Mouse (Mus musculus) CH12.LX (cell line): ENCODE data around the gene Smyd3. TPM values are rescaled to one million over a fixed set of nuclear protein-coding genes. Genes with fewer than 3 reads are reported as not detected.

Source experiments
- DNase-seq: peaks from one replicate; pipeline ENCODE4 v3.0.0-alpha.2; 2013; ENCODE audit errors: extremely low read depth
- H3K27ac ChIP-seq: 2 replicates; pipeline ENCODE4 v1.5.1; 2012; ENCODE audit warnings: low read depth, mild to moderate bottlenecking, control low read depth, moderate library complexity; ENCODE audit not compliant: insufficient read depth
- H3K27me3 ChIP-seq: replicated peaks from 2 replicates; pipeline ENCODE3; 2012; ENCODE audit warnings: inconsistent platforms
- H3K36me3 ChIP-seq, 2 experiments: replicated peaks in 1 of 2; 2 replicates each; pipeline versions ENCODE3 to v1.6.1; 2012; ENCODE audit warnings: inconsistent platforms in 1 of 2, low read length in 1 of 2, mild to moderate bottlenecking in 1 of 2, mixed read lengths in 1 of 2, moderate library complexity in 1 of 2; ENCODE audit not compliant: control insufficient read depth in 1 of 2, insufficient read depth in 1 of 2
- H3K4me1 ChIP-seq, 2 experiments: 2 replicates each; pipeline ENCODE4 v1.6.1; 2012; ENCODE audit warnings: inconsistent platforms in 1 of 2, moderate library complexity in 1 of 2; ENCODE audit not compliant: insufficient read depth in 2 of 2, control insufficient read depth in 1 of 2
- H3K4me2 ChIP-seq: 2 replicates; pipeline ENCODE4 v1.6.1; 2012; ENCODE audit warnings: low read depth, mild to moderate bottlenecking, control low read depth; ENCODE audit not compliant: poor library complexity, insufficient read depth, severe bottlenecking
- H3K4me3 ChIP-seq, 3 experiments: fragments of 150-350 bp in 1 of 3; sonication (generic) in 1 of 3; replicated peaks in 1 of 3; 2 replicates each; pipeline versions ENCODE3 to v1.5.1; 2011 to 2012; ENCODE audit warnings: low read depth in 2 of 3, low read length in 2 of 3, mild to moderate bottlenecking in 2 of 3, moderate library complexity in 2 of 3, control low read depth in 1 of 3, improper control_type of control experiment in 1 of 3, inconsistent platforms in 1 of 3, mixed read lengths in 1 of 3; ENCODE audit not compliant: poor library complexity in 1 of 3
- H3K79me2 ChIP-seq: replicated peaks from 2 replicates; pipeline ENCODE4 v1.6.1; 2012; ENCODE audit warnings: mild to moderate bottlenecking, moderate library complexity; ENCODE audit not compliant: control insufficient read depth, poor library complexity, insufficient read depth, severe bottlenecking; ENCODE audit errors: extremely low read depth
- H3K9ac ChIP-seq: 2 replicates; pipeline ENCODE4 v1.6.1; 2012; ENCODE audit warnings: low read depth, mild to moderate bottlenecking, control low read depth, moderate library complexity; ENCODE audit not compliant: insufficient read depth
- H3K9me3 ChIP-seq: replicated peaks from 2 replicates; pipeline ENCODE3; 2012; ENCODE audit warnings: low read length, inconsistent platforms, mixed read lengths
- BHLHE40 ChIP-seq: IDR thresholded peaks from 2 replicates; pipeline ENCODE4 v1.6.1; 2011; ENCODE audit warnings: mild to moderate bottlenecking, low read depth, low read length, improper control_type of control experiment
- CHD2 ChIP-seq: IDR thresholded peaks from 2 replicates; pipeline ENCODE4 v1.6.1; 2011; ENCODE audit warnings: low read length, improper control_type of control experiment
- CTCF ChIP-seq, 2 experiments: IDR thresholded peaks in 1 of 2; conservative IDR thresholded peaks in 1 of 2; 2 replicates each; pipeline ENCODE4 v1.5.1; 2011 to 2012; ENCODE audit warnings: low read depth in 2 of 2, low read length in 2 of 2, improper control_type of control experiment in 1 of 2, inconsistent platforms in 1 of 2, mild to moderate bottlenecking in 1 of 2, moderate library complexity in 1 of 2
- E2F4 ChIP-seq: IDR thresholded peaks from 2 replicates; pipeline ENCODE4 v1.6.1; 2011; ENCODE audit warnings: low read depth, low read length, improper control_type of control experiment; ENCODE audit not compliant: insufficient replicate concordance
- ETS1 ChIP-seq: conservative IDR thresholded peaks from 2 replicates; pipeline ENCODE4 v1.6.1; 2012; ENCODE audit warnings: low read depth, mild to moderate bottlenecking, inconsistent platforms, low read length, improper control_type of control experiment, moderate library complexity
- HCFC1 ChIP-seq: IDR thresholded peaks from 2 replicates; pipeline ENCODE4 v1.6.1; 2012; ENCODE audit warnings: low read depth, mild to moderate bottlenecking, inconsistent platforms, low read length, improper control_type of control experiment
- IRF4 ChIP-seq: IDR thresholded peaks from 2 replicates; pipeline ENCODE4 v1.6.1; 2014; ENCODE audit warnings: low read depth, mild to moderate bottlenecking, inconsistent platforms, low read length, improper control_type of control experiment
- JUN ChIP-seq: IDR thresholded peaks from 2 replicates; pipeline ENCODE4 v1.6.1; 2011; ENCODE audit warnings: low read depth, mild to moderate bottlenecking, low read length, improper control_type of control experiment, moderate library complexity; ENCODE audit not compliant: insufficient read depth
- JUND ChIP-seq: conservative IDR thresholded peaks from 2 replicates; pipeline ENCODE4 v1.6.1; 2011; ENCODE audit warnings: low read depth, low read length, improper control_type of control experiment
- MAFK ChIP-seq: IDR thresholded peaks from 2 replicates; pipeline ENCODE4 v1.6.1; 2011; ENCODE audit warnings: low read length, improper control_type of control experiment; ENCODE audit not compliant: insufficient replicate concordance
- MAX ChIP-seq: IDR thresholded peaks from 2 replicates; pipeline ENCODE4 v1.6.1; 2011; ENCODE audit warnings: low read length, improper control_type of control experiment
- MAZ ChIP-seq: IDR thresholded peaks from 2 replicates; pipeline ENCODE4 v1.6.1; 2012; ENCODE audit warnings: low read depth, mild to moderate bottlenecking, inconsistent platforms, low read length, improper control_type of control experiment, moderate library complexity
- MEF2A ChIP-seq: IDR thresholded peaks from 2 replicates; pipeline ENCODE4 v1.6.1; 2014; ENCODE audit warnings: low read depth, mild to moderate bottlenecking, inconsistent platforms, low read length, improper control_type of control experiment, borderline replicate concordance
- MXI1 ChIP-seq: IDR thresholded peaks from 2 replicates; pipeline ENCODE4 v1.6.1; 2011; ENCODE audit warnings: mild to moderate bottlenecking, low read depth, low read length, improper control_type of control experiment
- NELFE ChIP-seq: IDR thresholded peaks from 2 replicates; pipeline ENCODE4 v1.6.1; 2011; ENCODE audit warnings: low read depth, low read length, improper control_type of control experiment
- POLR2A ChIP-seq: IDR thresholded peaks from 2 replicates; pipeline ENCODE4 v1.6.1; 2011; ENCODE audit warnings: low read depth, mild to moderate bottlenecking, improper control_type of control experiment, low read length
- POLR2AphosphoS2 ChIP-seq: IDR thresholded peaks from 2 replicates; pipeline ENCODE4 v1.6.1; 2011; ENCODE audit warnings: low read depth, low read length, improper control_type of control experiment
- RAD21 ChIP-seq: IDR thresholded peaks from 2 replicates; pipeline ENCODE4 v1.6.1; 2011; ENCODE audit warnings: low read depth, mild to moderate bottlenecking, low read length, improper control_type of control experiment, moderate library complexity
- RCOR1 ChIP-seq: conservative IDR thresholded peaks from 2 replicates; pipeline ENCODE4 v1.6.1; 2012; ENCODE audit warnings: low read depth, mild to moderate bottlenecking, inconsistent platforms, low read length, improper control_type of control experiment
- TBP ChIP-seq: conservative IDR thresholded peaks from 2 replicates; pipeline ENCODE4 v1.6.1; 2011; ENCODE audit warnings: low read depth, low read length, improper control_type of control experiment
- TCF12 ChIP-seq: IDR thresholded peaks from 2 replicates; pipeline ENCODE4 v1.6.1; 2014; ENCODE audit warnings: low read depth, mild to moderate bottlenecking, inconsistent platforms, low read length, improper control_type of control experiment
- USF2 ChIP-seq: conservative IDR thresholded peaks from 2 replicates; pipeline ENCODE4 v1.6.1; 2011; ENCODE audit warnings: low read depth, low read length, improper control_type of control experiment
- ZKSCAN1 ChIP-seq: IDR thresholded peaks from 2 replicates; pipeline ENCODE4 v1.6.1; 2012; ENCODE audit warnings: low read depth, inconsistent platforms, low read length, improper control_type of control experiment, borderline replicate concordance
- ZMIZ1 ChIP-seq: IDR thresholded peaks from 2 replicates; pipeline ENCODE4 v1.6.1; 2012; ENCODE audit warnings: low read depth, mild to moderate bottlenecking, inconsistent platforms, low read length, improper control_type of control experiment
- dilution Hi-C: fragments of 300-500 bp; cut with MboI; formaldehyde crosslinking; loops from 2 replicates; pipeline ENCODE4 v1.14.3; 2020; ENCODE audit warnings: low sequenced_read_pairs; ENCODE audit not compliant: extremely low pct_unique_long_range_greater_than_20kb, extremely low pct_ligation_motif_present
- in situ Hi-C: fragments of 300-500 bp; cut with MboI; formaldehyde crosslinking; loops from 3 replicates; pipeline ENCODE4 v1.14.3; 2019; ENCODE audit warnings: low sequenced_read_pairs, low pct_ligation_motif_present, low pct_unique_long_range_greater_than_20kb, mixed read lengths
- polyA plus RNA-seq: library from polyadenylated mRNA; unstranded; fragments of >175 nt; gene quantifications from 2 replicates; pipeline ENCODE4 v1.2.1, GENCODE M21; 2012; ENCODE audit warnings: low read depth; ENCODE audit not compliant: insufficient read length
- total RNA-seq, 2 experiments: library from RNA; depleted of rRNA; stranded (reverse); fragments of 300-350 nt in 1 of 2; fragments of >200 nt in 1 of 2; gene quantifications; 2 replicates each; pipeline ENCODE4 v1.2.3; 2012 to 2014

Gene Smyd3
- total and polyA plus RNA-seq, 3 experiments: 11.4 to 12.5 (median 11.8) TPM

DNA sequence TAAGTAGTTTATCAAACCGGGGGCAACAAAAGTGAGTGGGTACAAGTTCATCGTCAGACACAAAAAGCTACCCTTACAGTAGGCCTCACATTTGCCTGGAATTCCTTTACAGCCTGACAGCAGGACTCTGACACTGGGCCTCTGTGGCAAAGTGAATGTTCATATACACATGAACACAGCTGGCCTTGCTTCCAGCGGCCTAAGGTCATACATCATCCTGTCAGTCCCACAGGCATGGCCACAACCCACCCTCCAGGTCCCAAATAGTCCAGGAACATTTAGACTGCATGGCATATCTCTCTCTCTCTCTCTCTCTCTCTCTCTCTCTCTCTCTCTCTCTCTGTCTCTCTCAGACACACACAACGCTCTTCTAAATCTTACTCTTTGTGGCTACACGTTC, 208.4 kb downstream of the Smyd3 start:
- Histone ChIP-seq H3K79me2 (no peaks in the 10 kb centered on the region), H3K36me3 (peaks cover 0 to 2% of the 10 kb centered on the region in 2 experiments), H3K9ac (no peak overlapping the region), H3K9me3 (no peaks in the 10 kb centered on the region), H3K4me2 (no peak overlapping the region), H3K27ac (no peak overlapping the region), H3K4me1 (no peaks in the 10 kb centered on the region), H3K27me3 (no peaks in the 10 kb centered on the region), H3K4me3 (no peak overlapping the region)
- in situ Hi-C loops (no loop called here), dilution Hi-C loops (no loop called here)
- TF ChIP-seq MAFK (no peak), CTCF (conservative IDR thresholded peaks at IDR 0.05 in 1 of 2, IDR thresholded peaks at IDR 0.05 in 1 of 2; ENCODE audit: low read depth in 2 of 2, low read length in 2 of 2) (no peak), POLR2A (no peak), MAX (no peak), BHLHE40 (no peak), TBP (no peak), ETS1 (no peak), NELFE (no peak), ZKSCAN1 (no peak), MAZ (no peak), HCFC1 (no peak), RCOR1 (no peak), IRF4 (no peak), TCF12 (no peak), POLR2AphosphoS2 (no peak), E2F4 (no peak), JUND (no peak)
- DNase-seq: no peak

DNA sequence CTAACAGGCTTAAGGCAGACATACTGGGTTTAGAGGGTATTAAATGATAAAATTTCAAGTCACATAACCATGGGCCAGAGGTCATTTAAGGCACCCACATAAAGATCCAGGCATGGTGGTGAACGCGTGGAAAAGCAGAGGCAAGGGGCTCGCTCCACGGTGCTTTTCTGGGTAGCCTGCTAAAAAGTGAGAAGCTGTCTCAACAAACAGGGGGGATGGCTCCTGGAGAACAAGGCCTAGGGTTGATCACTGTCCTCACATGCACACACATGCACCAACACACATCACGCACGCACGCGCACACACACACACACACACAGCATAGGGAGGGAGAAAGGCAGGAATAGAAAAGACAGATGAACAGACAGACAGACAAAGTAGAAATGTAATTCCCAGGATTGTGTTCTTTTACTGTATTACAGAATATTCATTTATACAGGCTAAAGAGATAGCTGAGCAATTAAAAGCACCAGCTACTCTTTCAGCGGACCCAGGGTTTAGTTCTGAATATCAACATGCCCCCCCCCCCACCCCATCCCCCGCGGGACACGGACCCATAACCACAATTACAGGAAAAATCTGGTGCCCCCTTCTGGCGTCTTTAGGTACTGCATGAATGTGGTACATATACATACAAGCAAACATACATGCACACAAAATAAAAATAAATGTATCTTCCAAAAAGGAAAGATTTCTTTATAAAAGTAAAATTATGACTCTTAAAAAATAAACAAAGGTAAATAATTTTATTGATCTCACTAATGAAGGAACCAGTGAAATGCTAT, 215.2 kb downstream of the Smyd3 start:
- Histone ChIP-seq H3K9me3 (no peaks in the 10 kb centered on the region), H3K4me3 (no peak overlapping the region), H3K4me2 (no peak overlapping the region), H3K9ac (no peak overlapping the region), H3K27me3 (no peaks in the 10 kb centered on the region), H3K79me2 (no peaks in the 10 kb centered on the region), H3K4me1 (no peaks in the 10 kb centered on the region), H3K27ac (no peak overlapping the region), H3K36me3 (peaks cover 0 to 3% of the 10 kb centered on the region in 2 experiments)
- dilution Hi-C loops (no loop called here), in situ Hi-C loops (no loop called here)
- no peak for DNase-seq
- TF ChIP-seq MXI1 (no peak), RAD21 (no peak), MAX (no peak), MEF2A (no peak), USF2 (no peak), ZMIZ1 (no peak), CHD2 (no peak), TBP (no peak), JUN (no peak), TCF12 (no peak), CTCF (conservative IDR thresholded peaks at IDR 0.05 in 1 of 2, IDR thresholded peaks at IDR 0.05 in 1 of 2; ENCODE audit: low read depth in 2 of 2, low read length in 2 of 2) (no peak), BHLHE40 (no peak)
